Mouse (Mus musculus) C2C12 (cell line): ENCODE measurements around the gene Igsf21. TPM values are rescaled to one million over a fixed set of nuclear protein-coding genes. Genes with fewer than 3 reads are reported as not detected.

Experiments used
- H3K27me3 ChIP-seq: one replicate; pipeline ENCODE4 v1.6.1; 2011; ENCODE audit not compliant: control insufficient read depth, insufficient read depth, insufficient read length
- H3K36me3 ChIP-seq: one replicate; pipeline ENCODE4 v1.6.1; 2011; ENCODE audit not compliant: control insufficient read depth, insufficient read depth
- H3K4me3 ChIP-seq: one replicate; pipeline ENCODE4 v1.5.1; 2011; ENCODE audit warnings: mild to moderate bottlenecking, control low read depth; ENCODE audit not compliant: poor library complexity, insufficient read depth, severe bottlenecking
- H3K79me2 ChIP-seq: one replicate; pipeline ENCODE4 v1.6.1; 2011; ENCODE audit not compliant: control insufficient read depth, insufficient read depth
- H3K79me3 ChIP-seq: one replicate; pipeline ENCODE4 v1.6.1; 2011; ENCODE audit warnings: low read depth, control low read depth
- H3ac ChIP-seq: one replicate; pipeline ENCODE3; 2011; ENCODE audit warnings: low read depth; ENCODE audit not compliant: control insufficient read depth, insufficient read length
- CEBPB ChIP-seq: IDR thresholded peaks from one replicate; pipeline ENCODE4 v1.6.1; 2011; ENCODE audit warnings: low read depth, mild to moderate bottlenecking, control low read depth, moderate library complexity
- CTCF ChIP-seq: IDR thresholded peaks from one replicate; pipeline ENCODE4 v1.5.1; 2011; ENCODE audit not compliant: control insufficient read depth, insufficient read depth, insufficient read length
- FOSL1 ChIP-seq: IDR thresholded peaks from one replicate; pipeline ENCODE4 v1.8.0; 2011; ENCODE audit warnings: mild to moderate bottlenecking, low read length; ENCODE audit not compliant: poor library complexity, insufficient read depth, severe bottlenecking
- MAX ChIP-seq: IDR thresholded peaks from one replicate; pipeline ENCODE4 v1.6.1; 2011; ENCODE audit warnings: mild to moderate bottlenecking, control low read depth
- MYOD1 ChIP-seq: IDR thresholded peaks from one replicate; pipeline ENCODE4 v1.6.1; 2011; ENCODE audit warnings: low read depth; ENCODE audit not compliant: control insufficient read depth, insufficient read length
- MYOG ChIP-seq: IDR thresholded peaks from one replicate; pipeline ENCODE4 v1.6.1; 2011; ENCODE audit not compliant: control insufficient read depth, insufficient read length; ENCODE audit errors: extremely low read depth
- USF1 ChIP-seq: IDR thresholded peaks from one replicate; pipeline ENCODE4 v1.6.1; 2011; ENCODE audit warnings: low read depth, mild to moderate bottlenecking, control low read depth, moderate library complexity
- polyA plus RNA-seq: library from polyadenylated mRNA; unstranded; fragments of >200 nt; fragmentation: generic; extraction: Trizol; gene quantifications from one replicate; pipeline ENCODE4 v1.2.1, GENCODE M21; 2012; ENCODE audit warnings: missing spikeins

Igsf21 gene
- polyA plus RNA-seq, 1 experiment, result not detected

DNA sequence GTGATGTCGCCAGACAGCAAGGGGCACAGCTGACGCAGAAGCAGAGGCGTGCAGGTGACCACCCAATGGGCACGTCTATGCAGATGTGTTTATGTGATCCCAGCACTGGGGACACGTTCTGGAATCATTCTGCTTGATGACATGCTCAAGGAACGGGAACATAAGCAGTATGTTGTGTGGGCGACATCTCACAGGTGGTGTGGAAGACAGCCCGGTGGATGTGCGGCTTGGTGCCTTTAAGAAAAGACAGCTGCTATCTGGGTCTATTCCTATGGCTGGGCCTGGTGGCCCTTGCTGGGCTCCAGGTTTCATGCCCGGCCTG lies 176.3 kb downstream of the Igsf21 start:
- H3K36me3 ChIP-seq, result no peaks in the 10 kb centered on the region
- no peak overlapping the region for H3K4me3 ChIP-seq
- H3K27me3 ChIP-seq, result no peaks in the 10 kb centered on the region
- no peak overlapping the region for H3ac ChIP-seq
- no peaks in the 10 kb centered on the region for H3K79me2 ChIP-seq
- no peaks in the 10 kb centered on the region for H3K79me3 ChIP-seq
- no peak for TF ChIP-seq MYOG

GRCm38 (mm10) chr4:140069563-140070330 lies 176.8 kb downstream of the Igsf21 start:
- H3K27me3 ChIP-seq, result no peaks in the 10 kb centered on the region
- no peaks in the 10 kb centered on the region for H3K79me2 ChIP-seq
- H3ac ChIP-seq, result no peak overlapping the region
- no peaks in the 10 kb centered on the region for H3K79me3 ChIP-seq
- no peaks in the 10 kb centered on the region for H3K36me3 ChIP-seq
- TF ChIP-seq CEBPB, result no peak
- no peak for TF ChIP-seq MYOD1
- no peak for TF ChIP-seq USF1
- no peak for TF ChIP-seq FOSL1
- no peak for TF ChIP-seq MAX
- no peak for TF ChIP-seq CTCF
- TF ChIP-seq MYOG, result no peak
- no peak overlapping the region for H3K4me3 ChIP-seq

DNA sequence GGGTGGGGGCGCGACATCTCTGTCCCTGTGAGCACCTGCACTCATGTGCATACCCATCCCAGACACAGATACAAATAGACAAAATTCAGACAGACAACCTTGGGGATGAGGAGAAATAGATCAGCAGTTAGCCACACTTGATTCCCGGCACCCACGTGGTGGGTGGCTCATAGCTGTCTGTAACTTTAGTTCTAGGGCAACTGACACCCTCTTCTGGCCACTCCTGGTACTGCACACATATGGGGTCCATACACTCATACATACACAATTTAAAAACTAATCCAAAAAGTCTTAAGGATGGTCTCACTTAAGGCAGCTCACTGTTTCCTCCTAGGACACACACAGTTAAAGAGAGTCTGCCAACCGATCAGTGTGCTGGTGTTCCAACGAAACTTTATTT lies 178.1 kb downstream of the Igsf21 start:
- Histone ChIP-seq H3K79me2 (no peaks in the 10 kb centered on the region), H3K36me3 (no peaks in the 10 kb centered on the region), H3K27me3 (no peaks in the 10 kb centered on the region), H3K4me3 (no peak overlapping the region), H3K79me3 (no peaks in the 10 kb centered on the region), H3ac (no peak overlapping the region)
- no peak for TF ChIP-seq MYOG
- TF ChIP-seq MYOD1, result no peak
- TF ChIP-seq CTCF, result no peak
- no peak for TF ChIP-seq FOSL1
- TF ChIP-seq MAX, result no peak
- no peak for TF ChIP-seq CEBPB
- no peak for TF ChIP-seq USF1

DNA sequence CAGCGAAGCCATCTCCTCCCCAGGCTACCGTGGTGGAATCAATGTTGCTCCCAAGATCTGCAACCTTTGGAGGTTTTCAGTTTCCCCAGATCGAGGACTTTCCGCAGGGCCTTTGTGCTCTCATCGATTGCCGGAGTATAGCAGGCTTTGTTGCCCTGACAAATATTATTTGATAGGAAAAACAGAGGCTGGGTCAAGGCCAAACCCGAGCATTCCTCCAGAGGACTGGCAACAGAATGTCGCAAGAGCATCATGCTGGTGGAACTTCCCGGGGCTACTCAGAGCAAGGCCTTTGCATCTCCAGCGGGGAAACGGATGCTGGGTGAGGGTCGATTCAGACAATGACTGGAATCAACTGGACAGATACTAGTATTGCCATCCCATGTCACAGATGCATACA lies 180.6 kb downstream of the Igsf21 start:
- Histone ChIP-seq H3K4me3 (no peak overlapping the region), H3K79me2 (no peaks in the 10 kb centered on the region), H3ac (no peak overlapping the region), H3K27me3 (no peaks in the 10 kb centered on the region), H3K79me3 (no peaks in the 10 kb centered on the region), H3K36me3 (no peaks in the 10 kb centered on the region)
- TF ChIP-seq FOSL1, result no peak
- TF ChIP-seq MAX, result no peak
- no peak for TF ChIP-seq MYOG
- no peak for TF ChIP-seq CTCF
- TF ChIP-seq CEBPB, result no peak
- no peak for TF ChIP-seq USF1
- no peak for TF ChIP-seq MYOD1

DNA sequence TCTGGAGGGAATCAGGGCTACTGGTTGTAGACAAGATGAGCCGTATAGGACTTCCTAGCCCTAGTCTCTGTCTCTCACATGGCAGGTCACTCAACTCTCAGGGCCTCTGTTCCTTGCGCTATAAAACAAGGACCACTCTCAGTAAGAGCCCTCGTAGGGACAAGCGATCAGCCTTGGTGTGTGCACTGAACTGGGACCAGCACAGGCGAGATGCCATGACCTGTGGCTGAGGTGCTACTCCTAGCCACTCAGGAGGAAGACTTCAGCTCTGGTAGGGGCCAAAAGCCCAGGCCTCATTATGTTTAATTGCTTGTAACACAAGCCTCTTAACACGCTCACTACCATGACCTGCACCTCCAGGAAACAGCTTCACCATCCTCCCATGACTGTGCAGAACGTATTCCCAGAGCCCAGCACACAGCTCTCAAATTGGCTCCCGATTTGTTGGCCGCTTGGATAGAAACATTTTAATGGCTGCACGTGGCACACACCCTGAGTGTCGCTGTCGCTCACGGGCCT lies 183.4 kb downstream of the Igsf21 start:
- H3K27me3 ChIP-seq, result no peaks in the 10 kb centered on the region
- no peak overlapping the region for H3K4me3 ChIP-seq
- no peak overlapping the region for H3ac ChIP-seq
- H3K79me3 ChIP-seq, result no peaks in the 10 kb centered on the region
- TF ChIP-seq MYOG, result no peak
- TF ChIP-seq CEBPB, result no peak
- no peak for TF ChIP-seq USF1
- no peak for TF ChIP-seq MYOD1
- no peak for TF ChIP-seq FOSL1
- no peaks in the 10 kb centered on the region for H3K79me2 ChIP-seq
- no peaks in the 10 kb centered on the region for H3K36me3 ChIP-seq

- Histone ChIP-seq H3K27me3 (no peaks in the 10 kb centered on the region), H3K79me3 (no peaks in the 10 kb centered on the region), H3K79me2 (no peaks in the 10 kb centered on the region), H3ac (no peak overlapping the region), H3K36me3 (no peaks in the 10 kb centered on the region), H3K4me3 (no peak overlapping the region)
- no peak for TF ChIP-seq CEBPB
- TF ChIP-seq MYOD1, result no peak
- TF ChIP-seq CTCF, result no peak
- no peak for TF ChIP-seq USF1
- TF ChIP-seq MAX, result no peak
- TF ChIP-seq MYOG, result no peak
- TF ChIP-seq FOSL1, result no peak
Observed at GRCm38 (mm10) chr4:140060251-140060650, 186.3 kb downstream of the Igsf21 start.
